ENCODE assay signal across 8 mouse cellular contexts in genomic region chr5:142814161-142814651, GRCm38 (mm10). TPM values are rescaled to one million over a fixed set of nuclear protein-coding genes. Genes with fewer than 3 reads are reported as not detected.
DNase-seq lines count a peak whose midpoint lies in the region; ATAC-seq lines count a peak whose summit lies in the region.

No protein-coding gene starts in this region.

- DNase-seq in layer of hippocampus, postnatal 10 days (ENCODE audit: low spot score in 2 of 2) = peak; percentile 48 to 65
- no peak for DNase-seq in layer of hippocampus, adult 9-10 months (ENCODE audit: low spot score)
- DNase-seq in ZHBTc4 (ENCODE audit: low read depth, low spot score) = peak; percentile 46
- peak; percentile 70 for DNase-seq in forebrain, embryonic 11.5 days (ENCODE audit: low spot score)
- DNase-seq in hindbrain, embryonic 10.5 days (ENCODE audit: low spot score) = peak; percentile 65

- no peak for ATAC-seq in forebrain, embryonic 11.5 days (replicated peaks; ENCODE audit: low FRiP score)
- no peak for ATAC-seq in limb, embryonic 12.5 days (ENCODE audit: insufficient number of reproducible peaks, insufficient read depth, low FRiP score, low TSS enrichment, low read depth)
- no peak for ATAC-seq in midbrain, embryonic 16.5 days
- ATAC-seq in megakaryocyte-erythroid progenitor cell, adult 5-6 weeks (replicated peaks; ENCODE audit: low FRiP score, low TSS enrichment, poor library complexity, severe bottlenecking) = no peak

- H3K36me3 ChIP-seq in forebrain, embryonic 11.5 days (ENCODE audit: control insufficient read depth, insufficient read depth, low read length) = peaks cover 2% of the 10 kb centered on the region
- H3K36me3 ChIP-seq in hindbrain, embryonic 10.5 days = peaks cover 32% of the 10 kb centered on the region
- H3K36me3 ChIP-seq in limb, embryonic 12.5 days = peaks cover 55% of the 10 kb centered on the region
- H3K36me3 ChIP-seq in midbrain, embryonic 16.5 days (ENCODE audit: control insufficient read depth, insufficient read depth, low read length) = no peaks in the 10 kb centered on the region

- H3K4me2 ChIP-seq in forebrain, embryonic 11.5 days (ENCODE audit: low read depth, low read length, severe bottlenecking) = peak overlapping the region; percentile 96
- peak overlapping the region; percentile 93 for H3K4me2 ChIP-seq in limb, embryonic 12.5 days
- H3K4me2 ChIP-seq in midbrain, embryonic 16.5 days (ENCODE audit: low read length) = peak overlapping the region; percentile 98

- peak overlapping the region; percentile 100 for H3K27ac ChIP-seq in forebrain, embryonic 11.5 days (ENCODE audit: low read depth, low read length)
- peak overlapping the region; percentile 100 for H3K27ac ChIP-seq in hindbrain, embryonic 10.5 days
- peak overlapping the region; percentile 100 for H3K27ac ChIP-seq in limb, embryonic 12.5 days
- peak overlapping the region; percentile 100 for H3K27ac ChIP-seq in midbrain, embryonic 16.5 days (ENCODE audit: low read length)

- 0% methylated on average over 22 of the region's 22 CpGs for WGBS in forebrain, embryonic 11.5 days
- WGBS in hindbrain, embryonic 10.5 days = under 1% methylated on average over 22 of the region's 22 CpGs
- WGBS in limb, embryonic 12.5 days = under 1% methylated on average over 22 of the region's 22 CpGs
- under 1% methylated on average over 22 of the region's 22 CpGs for WGBS in midbrain, embryonic 16.5 days

- no peaks in the 10 kb centered on the region for H3K27me3 ChIP-seq in forebrain, embryonic 11.5 days (ENCODE audit: control insufficient read depth, insufficient read depth, low read length)
- H3K27me3 ChIP-seq in hindbrain, embryonic 10.5 days (ENCODE audit: insufficient read depth, poor library complexity, severe bottlenecking) = no peaks in the 10 kb centered on the region
- no peaks in the 10 kb centered on the region for H3K27me3 ChIP-seq in limb, embryonic 12.5 days
- H3K27me3 ChIP-seq in midbrain, embryonic 16.5 days (ENCODE audit: control insufficient read depth, insufficient read depth, low read depth, low read length) = no peaks in the 10 kb centered on the region

- H3K4me3 ChIP-seq in forebrain, embryonic 11.5 days (ENCODE audit: low read depth, low read length) = peak overlapping the region; percentile 87
- H3K4me3 ChIP-seq in hindbrain, embryonic 10.5 days = peak overlapping the region; percentile 99
- H3K4me3 ChIP-seq in limb, embryonic 12.5 days (replicated peaks) = peak overlapping the region; percentile 100
- peak overlapping the region; percentile 87 for H3K4me3 ChIP-seq in midbrain, embryonic 16.5 days (ENCODE audit: low read depth, low read length)

- peak overlapping the region; percentile 100 for H3K9ac ChIP-seq in forebrain, embryonic 11.5 days (ENCODE audit: low read length)
- peak overlapping the region; percentile 100 for H3K9ac ChIP-seq in limb, embryonic 12.5 days (replicated peaks)
- H3K9ac ChIP-seq in midbrain, embryonic 16.5 days (ENCODE audit: low read depth, low read length) = peak overlapping the region; percentile 100

- no peaks in the 10 kb centered on the region for H3K9me3 ChIP-seq in forebrain, embryonic 11.5 days (ENCODE audit: control insufficient read depth, low read length)
- no peaks in the 10 kb centered on the region for H3K9me3 ChIP-seq in hindbrain, embryonic 10.5 days
- H3K9me3 ChIP-seq in limb, embryonic 12.5 days = no peaks in the 10 kb centered on the region
- no peaks in the 10 kb centered on the region for H3K9me3 ChIP-seq in midbrain, embryonic 16.5 days (replicated peaks; ENCODE audit: control insufficient read depth, low read length, poor library complexity, severe bottlenecking)

- peaks cover 23% of the 10 kb centered on the region for H3K4me1 ChIP-seq in forebrain, embryonic 11.5 days (replicated peaks; ENCODE audit: control insufficient read depth, insufficient read depth, low read length)
- H3K4me1 ChIP-seq in hindbrain, embryonic 10.5 days (replicated peaks) = peaks cover 56% of the 10 kb centered on the region
- H3K4me1 ChIP-seq in limb, embryonic 12.5 days (replicated peaks) = peaks cover 40% of the 10 kb centered on the region
- H3K4me1 ChIP-seq in midbrain, embryonic 16.5 days (ENCODE audit: control insufficient read depth, insufficient read depth, low read length) = peaks cover 39% of the 10 kb centered on the region

RNA-seq across cellular contexts. Expression of gene Tnrc18, which starts 3.3 kb away (rescaled TPM):
- total RNA-seq in layer of hippocampus, postnatal 10 days (2021) = 100 to 1,000 TPM; 197 to 220 TPM
- polyA plus RNA-seq in forebrain, embryonic 11.5 days (2014; fragmentation: Nextera tagmentation; extraction: Ambion mirVana) = 55.2 and 55.7 TPM in 2 replicates
- polyA plus RNA-seq in hindbrain, embryonic 10.5 days (2016; fragmentation: Nextera tagmentation; extraction: Ambion mirVana) = 25.2 and 39.3 TPM in 2 replicates
- 60.9 and 61.2 TPM in 2 replicates for polyA plus RNA-seq in limb, embryonic 12.5 days (2016; fragmentation: Nextera tagmentation; extraction: Ambion mirVana)
- 23.3 and 27.7 TPM in 2 replicates for polyA plus RNA-seq in midbrain, embryonic 16.5 days (2015; fragmentation: Nextera tagmentation; extraction: Ambion mirVana)
- 8.8 and 11.7 TPM in 2 replicates for total RNA-seq in megakaryocyte-erythroid progenitor cell, adult 5-6 weeks (2014; fragmentation: Nextera tagmentation)
- 0.85 and 4.2 TPM in 2 replicates for total RNA-seq in megakaryocyte-erythroid progenitor cell, adult 5-6 weeks (2017)
